Mouse (Mus musculus) embryonic stem cell, embryonic (primary cell): ENCODE measurements around the gene Nek2.

Experiments used
- CTCF ChIA-PET, 4 experiments: fragments of 300-600 bp in 2 of 4; fragments of 350-600 bp in 2 of 4; sonication (Branson Sonifier 250); formaldehyde crosslinking; loops; one replicate each; lab custom pipeline; 2022; ENCODE audit warnings: inconsistent platforms in 2 of 4; lab: Charles Lee
- POLR2A ChIA-PET, 4 experiments: fragments of 300-600 bp in 2 of 4; fragments of 350-600 bp in 2 of 4; sonication (Branson Sonifier 250); formaldehyde crosslinking; loops; one replicate each; lab custom pipeline; 2022; ENCODE audit warnings: antibody characterized with exemption in 4 of 4, inconsistent platforms in 1 of 4; lab: Charles Lee

Gene Nek2

GRCm38 (mm10) chr1:191864551-191865027 is 43.3 kb downstream of the Nek2 start:
- CTCF ChIA-PET, result no interaction called here
- POLR2A ChIA-PET, result interaction anchor here in 1 of 4 experiments (1.0 to 1.5 kb wide), 2 partner anchors 10 to 36 kb away, joined by 4 read pairs; no protein-coding TSS in a partner anchor

- ChIA-PET CTCF (no interaction called here), POLR2A (no interaction called here)
Measured at GRCm38 (mm10) chr1:191872076-191872710, 50.9 kb downstream of the Nek2 start.

- ChIA-PET POLR2A (interaction anchor here in 3 of 4 experiments (0.7 to 1.7 kb wide), 7 partner anchors 11 to 478 kb away, joined by 3 to 5 read pairs (median 4); partner anchors contain the start of gene Slc30a1 (in 1 of the 3)), CTCF (interaction anchor here in 2 of 4 experiments (0.7 to 1.1 kb wide), 2 partner anchors 40 to 90 kb away, joined by 3 to 5 read pairs; no protein-coding TSS in a partner anchor)
Measured at GRCm38 (mm10) chr1:191875006-191875405, 53.8 kb downstream of the Nek2 start.

- POLR2A ChIA-PET, result interaction anchor here in 3 of 4 experiments (0.6 to 1.7 kb wide), 12 partner anchors 24 to 511 kb away, joined by 3 to 5 read pairs (median 3); partner anchors contain the start of gene Slc30a1 (in 2 of the 3)
- CTCF ChIA-PET, result interaction anchor here in 2 of 4 experiments (0.6 to 1.4 kb wide), 2 partner anchors 89 to 313 kb away, joined by 3 to 6 read pairs; no protein-coding TSS in a partner anchor
Measured at GRCm38 (mm10) chr1:191875683-191876305, 54.5 kb downstream of the Nek2 start.

- POLR2A ChIA-PET, result interaction anchor here in 2 of 4 experiments (0.6 to 1.7 kb wide), 4 partner anchors 9 to 29 kb away, joined by 3 to 5 read pairs (median 4); partner anchors contain the start of gene Slc30a1 (in 1 of the 2)
- CTCF ChIA-PET, result interaction anchor here in 2 of 4 experiments (0.6 to 1.2 kb wide), 2 partner anchors 39 to 589 kb away, joined by 3 to 8 read pairs; no protein-coding TSS in a partner anchor
Measured at GRCm38 (mm10) chr1:191877681-191878080, 56.4 kb downstream of the Nek2 start.

- POLR2A ChIA-PET, result interaction anchor here in 2 of 4 experiments (0.8 to 1.8 kb wide), 7 partner anchors 12 to 86 kb away, joined by 3 to 6 read pairs (median 4); partner anchors contain the start of gene Slc30a1 (in 1 of the 2)
- CTCF ChIA-PET, result interaction anchor here in 2 of 4 experiments (1.2 to 1.4 kb wide), 2 partner anchors 40 to 85 kb away, joined by 3 read pairs; no protein-coding TSS in a partner anchor
Measured at GRCm38 (mm10) chr1:191878518-191878921, 57.3 kb downstream of the Nek2 start.

GRCm38 (mm10) chr1:191880247-191880646 is 59.0 kb downstream of the Nek2 start:
- CTCF ChIA-PET, result interaction anchor here in 1 of 4 experiments (0.6 kb wide), 1 partner anchor 843 kb away, joined by 5 read pairs; no protein-coding TSS in a partner anchor
- POLR2A ChIA-PET, result interaction anchor here in 1 of 4 experiments (1.0 to 1.8 kb wide), 3 partner anchors 10 to 50 kb away, joined by 3 to 6 read pairs (median 3); no protein-coding TSS in a partner anchor

GRCm38 (mm10) chr1:191880921-191881609 is 59.8 kb downstream of the Nek2 start:
- POLR2A ChIA-PET, result interaction anchor here in 1 of 4 experiments (1.0 to 1.2 kb wide), 2 partner anchors 24 to 51 kb away, joined by 3 read pairs; no protein-coding TSS in a partner anchor
- CTCF ChIA-PET, result no interaction called here

- ChIA-PET CTCF (no interaction called here), POLR2A (no interaction called here)
Measured at GRCm38 (mm10) chr1:191881663-191882062, 60.4 kb downstream of the Nek2 start.
